Mouse (Mus musculus) heart, postnatal 36 days (tissue): ENCODE measurements at regions not wholly inside any gene's neighbourhood (a gene's known extent, or its start where the extent isn't known, plus 50 kb on each side); places are given as distances from the start of the nearest gene placed in this dataset.

Source experiments
- DNase-seq, 2 experiments: peaks; one replicate each; pipeline ENCODE4 v3.0.0; 2021 to 2022
- intact Hi-C: fragments of 180-260 bp; cut with DNase I; formaldehyde crosslinking; loops from one replicate; pipeline ENCODE4 v1.15.1; 2025

DNA sequence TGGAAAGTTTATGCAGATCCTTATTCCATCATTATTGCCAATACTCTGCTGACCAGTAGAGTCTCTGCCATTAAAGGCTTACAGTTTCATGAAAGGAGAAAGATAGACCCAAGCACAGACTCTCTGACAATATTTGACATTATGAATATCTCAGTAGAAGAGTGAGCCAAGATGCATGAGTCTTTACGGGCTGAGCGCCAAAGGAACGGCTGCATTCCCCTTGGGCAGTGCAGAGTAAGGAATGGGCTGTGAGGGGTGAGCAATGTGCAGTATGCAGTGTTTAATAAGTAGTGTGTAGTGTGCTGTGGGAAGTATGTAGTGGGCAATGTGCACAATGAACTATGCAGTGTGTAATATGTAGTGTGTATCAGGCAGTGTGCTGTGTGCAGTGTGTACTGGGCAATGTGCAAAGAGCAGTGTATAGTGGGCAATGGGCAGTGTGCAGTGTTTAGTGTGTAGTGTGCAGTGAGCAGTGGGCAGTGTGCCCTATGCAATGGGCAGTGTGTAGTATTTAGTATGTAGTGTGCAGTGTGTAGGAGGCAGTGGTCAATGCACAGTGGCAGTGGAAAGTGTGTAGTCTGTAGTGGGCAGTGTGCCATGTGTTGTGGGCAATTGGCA is 671.8 kb downstream of the 5730522E02Rik start:
- intact Hi-C loops, result no loop called here
- no peak for DNase-seq

- intact Hi-C loops, result no loop called here
- DNase-seq, result no peak
Measured at GRCm38 (mm10) chr11:25536069-25536468, 674.5 kb downstream of the 5730522E02Rik start.

DNA sequence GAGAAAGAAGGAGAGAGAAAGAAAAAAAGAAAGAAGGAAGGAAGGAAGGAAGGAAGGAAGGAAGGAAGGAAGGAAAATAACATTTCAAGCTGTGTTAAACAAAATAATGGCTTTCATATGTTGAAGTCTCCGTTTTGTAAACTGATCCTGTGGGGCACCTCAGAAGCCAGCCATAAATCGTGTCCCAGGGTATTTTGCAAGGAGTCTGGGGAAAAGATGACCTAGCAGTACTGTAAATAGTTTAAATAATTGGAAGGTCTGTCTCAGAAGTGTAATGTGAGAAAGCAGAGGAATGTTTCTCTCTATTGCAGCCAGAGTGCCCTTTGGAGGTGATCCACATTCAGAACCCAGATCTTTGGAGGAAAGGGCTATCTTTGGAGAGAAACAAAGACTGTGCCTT is 677.5 kb downstream of the 5730522E02Rik start:
- intact Hi-C loops, result no loop called here

GRCm38 (mm10) chr11:25531668-25532398 is 678.7 kb downstream of the 5730522E02Rik start:
- intact Hi-C loops, result no loop called here
- DNase-seq, result no peak

More for the DNA sequence above, 677.5 kb downstream of the 5730522E02Rik start:
- no peak for DNase-seq

DNA sequence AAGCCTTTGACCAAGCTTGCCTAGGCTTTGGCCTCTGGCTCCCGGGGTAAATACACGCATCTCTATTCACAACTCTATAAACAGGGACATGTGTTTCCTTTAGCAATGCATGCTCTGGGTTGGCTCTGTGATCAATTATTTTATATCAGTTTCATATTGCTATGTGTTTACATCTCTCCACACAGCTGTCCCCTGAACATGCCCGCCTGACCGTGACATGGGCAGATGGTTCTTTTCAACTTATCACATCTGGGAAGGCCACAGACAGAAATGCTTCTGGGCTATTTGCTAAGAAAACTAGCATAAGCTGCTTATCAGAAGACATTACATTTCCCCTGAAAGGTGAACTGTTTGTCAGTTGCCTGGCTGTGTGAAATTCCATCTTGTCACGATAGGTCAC is 682.5 kb downstream of the 5730522E02Rik start:
- no peak for DNase-seq
- intact Hi-C loops, result no loop called here

DNA sequence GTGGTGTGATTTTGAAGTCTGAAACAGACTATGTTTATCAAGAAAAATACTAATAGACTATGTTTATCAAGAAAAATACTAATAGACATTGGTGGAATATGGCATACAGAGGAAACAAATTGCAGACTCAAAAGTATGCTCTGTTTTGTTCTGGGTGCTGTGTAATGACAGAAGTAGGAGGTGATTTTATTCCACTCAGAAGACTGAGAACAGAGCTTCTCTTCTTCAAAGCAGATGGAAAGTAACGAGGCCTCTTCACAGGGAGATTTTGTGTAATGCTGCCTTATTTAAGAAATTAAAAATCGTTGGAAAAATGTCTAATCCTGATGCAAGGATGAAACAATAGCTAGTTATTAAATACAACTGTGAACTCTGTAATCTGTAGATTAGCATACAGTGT is 691.7 kb downstream of the 5730522E02Rik start:
- DNase-seq, result no peak
- intact Hi-C loops, result no loop called here

DNA sequence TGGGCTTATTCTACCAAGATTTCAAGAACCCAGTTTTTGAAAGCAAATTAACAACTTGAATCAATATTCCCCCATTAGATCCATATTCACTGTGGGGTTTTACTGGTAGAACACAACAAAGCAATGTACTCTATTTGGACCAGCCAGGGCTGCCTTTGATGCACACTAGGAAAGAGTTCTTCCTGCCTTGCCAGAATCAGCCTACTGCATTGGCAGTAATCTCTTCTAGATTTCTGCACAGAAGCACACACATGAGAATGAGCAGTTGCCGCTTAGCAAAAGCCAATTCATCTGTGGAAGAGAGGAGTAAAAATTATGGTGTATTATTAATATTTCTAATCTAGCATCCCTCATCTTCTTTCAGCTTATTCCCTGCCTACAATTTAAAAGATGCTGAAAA is 692.4 kb downstream of the 5730522E02Rik start:
- intact Hi-C loops, result no loop called here
- DNase-seq, result no peak

GRCm38 (mm10) chr11:25505500-25505899 is 705.1 kb downstream of the 5730522E02Rik start:
- DNase-seq, result no peak
- intact Hi-C loops, result no loop called here

GRCm38 (mm10) chr11:25473682-25474365 is 736.7 kb downstream of the 5730522E02Rik start:
- DNase-seq, result no peak
- intact Hi-C loops, result no loop called here

DNA sequence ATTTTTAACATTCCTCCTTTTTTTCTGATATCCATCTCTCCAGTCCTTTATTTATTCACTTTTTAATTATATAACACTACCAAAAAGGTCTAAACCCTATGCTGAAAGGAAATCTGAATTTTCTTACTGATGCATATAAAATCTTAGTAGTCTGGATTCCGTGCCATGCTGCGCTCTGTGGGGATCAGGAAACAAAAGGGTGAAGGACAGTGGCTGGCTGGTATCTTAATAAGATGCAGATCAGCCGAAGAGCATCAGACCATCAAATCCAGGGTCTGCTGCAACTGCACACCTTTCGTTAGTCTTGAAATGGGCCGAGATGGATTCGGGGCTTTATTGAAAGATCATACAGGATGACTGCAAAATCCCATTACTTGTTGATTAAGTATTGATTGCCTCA is 740.7 kb downstream of the 5730522E02Rik start:
- intact Hi-C loops, result no loop called here
- DNase-seq, result no peak

DNA sequence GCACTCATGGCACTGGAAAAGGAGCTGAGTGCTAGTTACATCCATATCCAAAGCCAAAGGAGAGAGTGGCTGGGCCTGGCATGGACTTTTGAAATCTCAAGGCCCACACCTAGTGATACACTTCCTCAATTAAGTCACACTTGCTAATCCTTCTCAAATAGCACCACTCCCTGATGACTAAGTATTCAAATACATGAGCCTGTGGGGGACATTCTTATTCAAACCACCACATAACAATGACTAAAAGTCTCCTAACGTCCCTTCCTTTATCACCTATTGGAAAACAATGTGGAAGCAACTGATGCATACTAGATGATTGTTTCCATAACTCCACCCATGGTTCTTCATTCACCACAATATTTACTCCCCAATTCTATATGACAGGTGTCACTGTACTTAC is 773.4 kb downstream of the 5730522E02Rik start:
- no peak for DNase-seq
- intact Hi-C loops, result no loop called here

DNA sequence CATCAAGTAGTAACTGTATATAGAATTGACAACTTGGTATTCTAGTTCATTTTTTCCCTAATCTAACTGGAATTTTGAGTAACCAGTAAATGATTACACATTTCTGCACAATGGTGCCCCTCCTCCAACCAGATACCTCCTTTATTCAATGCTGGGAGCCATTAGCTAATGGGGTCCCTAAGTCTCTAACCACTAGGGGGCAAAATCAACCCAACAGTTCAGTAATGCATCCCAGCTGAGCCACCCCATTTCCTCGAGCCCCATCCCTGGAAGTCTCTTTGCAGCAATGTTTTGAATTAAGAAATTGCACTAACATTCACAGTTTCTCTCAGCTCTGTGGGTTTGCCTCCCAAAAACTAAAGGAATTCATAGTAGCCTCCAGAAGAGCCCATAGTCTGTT is 774.9 kb downstream of the 5730522E02Rik start:
- no peak for DNase-seq
- intact Hi-C loops, result no loop called here

DNA sequence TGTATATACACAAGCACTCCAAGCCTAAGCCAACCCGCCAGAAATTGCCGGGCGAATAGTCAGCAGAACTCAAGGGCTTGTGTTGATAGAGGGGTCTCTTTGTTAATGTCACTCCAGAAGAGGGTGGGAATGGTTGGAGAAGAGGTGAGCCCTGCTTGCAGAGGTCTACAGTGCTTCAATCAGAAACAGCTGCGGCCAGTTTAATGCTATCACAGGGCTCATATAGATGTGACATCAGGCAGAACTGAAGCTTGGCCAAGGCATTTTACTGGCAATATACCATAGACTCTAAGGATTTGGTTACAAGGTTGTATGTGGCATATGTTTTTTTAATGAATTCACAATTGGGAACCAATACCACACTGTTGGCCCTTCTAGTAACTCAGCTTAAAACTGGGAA is 787.4 kb downstream of the 5730522E02Rik start:
- intact Hi-C loops, result no loop called here
- no peak for DNase-seq

- intact Hi-C loops, result no loop called here
- DNase-seq, result no peak
Measured at GRCm38 (mm10) chr11:25421486-25421885, 789.1 kb downstream of the 5730522E02Rik start.

GRCm38 (mm10) chr11:25410403-25411090 is 800.0 kb downstream of the 5730522E02Rik start:
- intact Hi-C loops, result no loop called here

GRCm38 (mm10) chr11:25391649-25392048 is 818.9 kb downstream of the 5730522E02Rik start:
- intact Hi-C loops, result no loop called here
- DNase-seq, result no peak

More at GRCm38 (mm10) chr11:25410403-25411090, 800.0 kb downstream of the 5730522E02Rik start:
- DNase-seq, result no peak

GRCm38 (mm10) chr11:25367111-25367510 is 843.5 kb downstream of the 5730522E02Rik start:
- no peak for DNase-seq
- intact Hi-C loops, result no loop called here

GRCm38 (mm10) chr11:25365433-25365832 is 845.1 kb downstream of the 5730522E02Rik start:
- no peak for DNase-seq
- intact Hi-C loops, result no loop called here

- no peak for DNase-seq
- intact Hi-C loops, result no loop called here
Measured at GRCm38 (mm10) chr11:25359723-25360122, 850.8 kb downstream of the 5730522E02Rik start.

- DNase-seq, result no peak
- intact Hi-C loops, result no loop called here
Measured at GRCm38 (mm10) chr11:25357717-25358411, 852.7 kb downstream of the 5730522E02Rik start.
